Comparison of ENCODE assay signal across 8 mouse cellular contexts in genomic region chr11:69125041-69125851, GRCm38 (mm10). TPM values are rescaled to one million over a fixed set of nuclear protein-coding genes. Genes with fewer than 3 reads are reported as not detected.
DNase-seq lines count a peak whose midpoint lies in the region; ATAC-seq and TF ChIP-seq lines count a peak whose summit lies in the region.

No protein-coding gene starts in this region.

- peak; percentile 86 for DNase-seq in kidney, postnatal 10 days
- DNase-seq in liver, embryonic 13.5 days: peak; percentile 80
- DNase-seq in neural tube, embryonic 10.5 days (ENCODE audit: extremely low spot score, low spot score): peak; percentile 84
- peak; percentile 79 for DNase-seq in stomach, postnatal 0 days (ENCODE audit: low spot score)

- no peak for TF ChIP-seq EP300 in stomach, postnatal 0 days (optimal IDR thresholded peaks at IDR 0.05)

- peak; percentile 21; the same call in 1 of the 2 replicates for ATAC-seq in embryonic facial prominence, embryonic 15.5 days (ENCODE audit: insufficient number of reproducible peaks, low FRiP score, low TSS enrichment, low read depth)
- ATAC-seq in heart, embryonic 14.5 days (ENCODE audit: insufficient number of reproducible peaks, insufficient read depth, low FRiP score, low read depth): peak; percentile 20; the same call in 1 of the 2 replicates
- peak; percentile 47 for ATAC-seq in liver, embryonic 13.5 days (ENCODE audit: low read depth)
- ATAC-seq in stomach, postnatal 0 days (ENCODE audit: low FRiP score, low TSS enrichment): peak; percentile 46

- peak overlapping the region; percentile 52 for H3ac ChIP-seq in C2C12 (ENCODE audit: control insufficient read depth, insufficient read length, low read depth)

- peak overlapping the region; percentile 1; the same call in 1 of the 2 replicates for H3K27ac ChIP-seq in bone marrow, adult 2 months (ENCODE audit: control insufficient read depth, insufficient read depth, low read depth, low read length, poor library complexity)
- peak overlapping the region; percentile 77 for H3K27ac ChIP-seq in embryonic facial prominence, embryonic 15.5 days (replicated peaks)
- peak overlapping the region; percentile 63 to 70 for H3K27ac ChIP-seq in heart, embryonic 14.5 days (replicated peaks in 1 of 2; ENCODE audit: control insufficient read depth in 1 of 2, insufficient read depth in 1 of 2, low read depth in 2 of 2, low read length in 2 of 2)
- peak overlapping the region; percentile 53; the same call in 1 of the 2 replicates for H3K27ac ChIP-seq in liver, embryonic 13.5 days
- H3K27ac ChIP-seq in stomach, postnatal 0 days (replicated peaks): peak overlapping the region; percentile 74

- peaks cover 1% of the 10 kb centered on the region; the same call in 1 of the 2 replicates for H3K4me1 ChIP-seq in bone marrow, adult 2 months (ENCODE audit: control insufficient read depth, insufficient read depth, low read length)
- peaks cover 28% of the 10 kb centered on the region for H3K4me1 ChIP-seq in embryonic facial prominence, embryonic 15.5 days
- peaks cover 10 to 21% of the 10 kb centered on the region in 2 experiments for H3K4me1 ChIP-seq in heart, embryonic 14.5 days (ENCODE audit: control insufficient read depth in 2 of 2, insufficient read depth in 2 of 2, low read length in 2 of 2)
- peaks cover 51% of the 10 kb centered on the region for H3K4me1 ChIP-seq in liver, embryonic 13.5 days (replicated peaks)
- H3K4me1 ChIP-seq in stomach, postnatal 0 days (replicated peaks; ENCODE audit: control insufficient read depth, insufficient read depth): peaks cover under 1% of the 10 kb centered on the region; the same call in 1 of the 2 replicates

- no peaks in the 10 kb centered on the region for H3K36me3 ChIP-seq in C2C12 (ENCODE audit: control insufficient read depth, insufficient read depth)
- no peaks in the 10 kb centered on the region for H3K36me3 ChIP-seq in embryonic facial prominence, embryonic 15.5 days
- no peaks in the 10 kb centered on the region for H3K36me3 ChIP-seq in heart, embryonic 14.5 days (ENCODE audit: control insufficient read depth, insufficient read depth, low read length)
- no peaks in the 10 kb centered on the region for H3K36me3 ChIP-seq in liver, embryonic 13.5 days
- no peaks in the 10 kb centered on the region for H3K36me3 ChIP-seq in stomach, postnatal 0 days (ENCODE audit: control insufficient read depth, insufficient read depth, low read length)

- peak overlapping the region; percentile 75 for H3K4me2 ChIP-seq in embryonic facial prominence, embryonic 15.5 days (replicated peaks)
- peak overlapping the region; percentile 93 for H3K4me2 ChIP-seq in heart, embryonic 14.5 days (ENCODE audit: low read length)
- H3K4me2 ChIP-seq in liver, embryonic 13.5 days: peak overlapping the region; percentile 94
- H3K4me2 ChIP-seq in stomach, postnatal 0 days (replicated peaks; ENCODE audit: low read depth): peak overlapping the region; percentile 65

- TF ChIP-seq CTCF in C2C12 (IDR thresholded peaks at IDR 0.05; ENCODE audit: control insufficient read depth, insufficient read depth, insufficient read length): peak; percentile 32
- peak; percentile 22; the same call in 1 of the 2 replicates for TF ChIP-seq CTCF in bone marrow, adult 2 months (IDR thresholded peaks at IDR 0.05; ENCODE audit: control insufficient read depth, insufficient read depth, low read length)
- peak; percentile 73 for TF ChIP-seq CTCF in stomach, postnatal 0 days (IDR thresholded peaks at IDR 0.05; ENCODE audit: low read depth)

- H3K79me2 ChIP-seq in C2C12 (ENCODE audit: control insufficient read depth, insufficient read depth): no peaks in the 10 kb centered on the region

- WGBS in bone marrow, adult 2 months: under 1% methylated on average over 24 of the region's 24 CpGs
- under 1% methylated on average over 24 of the region's 24 CpGs for WGBS in embryonic facial prominence, embryonic 15.5 days
- WGBS in heart, embryonic 14.5 days: under 1% methylated on average over 24 of the region's 24 CpGs
- WGBS in liver, embryonic 13.5 days (ENCODE audit: insufficient replicate concordance): under 1% methylated on average over 24 of the region's 24 CpGs
- WGBS in stomach, postnatal 0 days: under 1% methylated on average over 24 of the region's 24 CpGs

- peak overlapping the region; percentile 35 for H3K4me3 ChIP-seq in C2C12 (ENCODE audit: insufficient read depth, poor library complexity, severe bottlenecking)
- peak overlapping the region; percentile 69 for H3K4me3 ChIP-seq in bone marrow, adult 2 months (replicated peaks; ENCODE audit: control insufficient read depth, low read depth, low read length)
- H3K4me3 ChIP-seq in embryonic facial prominence, embryonic 15.5 days (replicated peaks): peak overlapping the region; percentile 52
- H3K4me3 ChIP-seq in heart, embryonic 14.5 days (ENCODE audit: control insufficient read depth in 1 of 2, insufficient read depth in 1 of 2, low read depth in 1 of 2, low read length in 2 of 2): peak overlapping the region; percentile 60 to 65
- H3K4me3 ChIP-seq in liver, embryonic 13.5 days (replicated peaks): peak overlapping the region; percentile 72
- peak overlapping the region; percentile 37 for H3K4me3 ChIP-seq in stomach, postnatal 0 days (ENCODE audit: low read depth, low read length)

- no peaks in the 10 kb centered on the region for H3K9me3 ChIP-seq in embryonic facial prominence, embryonic 15.5 days (replicated peaks)
- no peaks in the 10 kb centered on the region for H3K9me3 ChIP-seq in heart, embryonic 14.5 days (ENCODE audit: control insufficient read depth, low read length)
- H3K9me3 ChIP-seq in liver, embryonic 13.5 days (replicated peaks): no peaks in the 10 kb centered on the region
- no peaks in the 10 kb centered on the region for H3K9me3 ChIP-seq in stomach, postnatal 0 days (ENCODE audit: control insufficient read depth, low read length)

- peak overlapping the region; percentile 29 for H3K9ac ChIP-seq in embryonic facial prominence, embryonic 15.5 days
- peak overlapping the region; percentile 68 for H3K9ac ChIP-seq in heart, embryonic 14.5 days (ENCODE audit: low read length)
- H3K9ac ChIP-seq in liver, embryonic 13.5 days: peak overlapping the region; percentile 73
- peak overlapping the region; percentile 35 for H3K9ac ChIP-seq in stomach, postnatal 0 days (ENCODE audit: low read length)

- no peaks in the 10 kb centered on the region for H3K27me3 ChIP-seq in C2C12 (ENCODE audit: control insufficient read depth, insufficient read depth, insufficient read length)
- no peaks in the 10 kb centered on the region; the same call in 1 of the 2 replicates for H3K27me3 ChIP-seq in embryonic facial prominence, embryonic 15.5 days
- no peaks in the 10 kb centered on the region for H3K27me3 ChIP-seq in heart, embryonic 14.5 days (ENCODE audit: control insufficient read depth, insufficient read depth, low read length)
- H3K27me3 ChIP-seq in liver, embryonic 13.5 days: peaks cover 50% of the 10 kb centered on the region
- H3K27me3 ChIP-seq in stomach, postnatal 0 days (ENCODE audit: control insufficient read depth, insufficient read depth, low read length): no peaks in the 10 kb centered on the region

- no peak for TF ChIP-seq POLR2A in bone marrow, adult 2 months (IDR thresholded peaks at IDR 0.05; ENCODE audit: borderline replicate concordance, control insufficient read depth, low read depth, low read length)

- H3K79me3 ChIP-seq in C2C12 (ENCODE audit: low read depth): no peaks in the 10 kb centered on the region

RNA-seq across cellular contexts. Expression of gene Aloxe3, which starts 0.5 kb away (rescaled TPM):
- 0.14 TPM for polyA plus RNA-seq in C2C12 (2012; fragmentation: generic; extraction: Trizol)
- polyA plus RNA-seq in bone marrow, adult 2 months (2011; ENCODE audit: insufficient read depth, insufficient read length, low replicate concordance, missing spikeins): 0.82 TPM in 1 of 2 replicates, not detected in the other
- 7.6 and 8.9 TPM in 2 replicates for polyA plus RNA-seq in embryonic facial prominence, embryonic 15.5 days (2015; fragmentation: Nextera tagmentation; extraction: Ambion mirVana)
- polyA plus RNA-seq in heart, embryonic 14.5 days (2014; fragmentation: Nextera tagmentation; extraction: Ambion mirVana): 0.09 and 0.15 TPM in 2 replicates
- polyA plus RNA-seq in liver, embryonic 13.5 days (2015; fragmentation: Nextera tagmentation; extraction: Ambion mirVana): 0.06 TPM in 1 of 2 replicates, not detected in the other
- 20.2 and 22.5 TPM in 2 replicates for polyA plus RNA-seq in stomach, postnatal 0 days (2015; fragmentation: Nextera tagmentation; extraction: Ambion mirVana)

RNA-seq across cellular contexts. Expression of gene 9130213A22Rik, which starts 2.9 kb away (rescaled TPM):
- 0.21 TPM for polyA plus RNA-seq in C2C12 (2012; fragmentation: generic; extraction: Trizol)
- polyA plus RNA-seq in bone marrow, adult 2 months (2011; ENCODE audit: insufficient read depth, insufficient read length, low replicate concordance, missing spikeins): not detected in 2 replicates
- 0.35 and 0.51 TPM in 2 replicates for polyA plus RNA-seq in embryonic facial prominence, embryonic 15.5 days (2015; fragmentation: Nextera tagmentation; extraction: Ambion mirVana)
- 0.28 and 1.2 TPM in 2 replicates for polyA plus RNA-seq in heart, embryonic 14.5 days (2014; fragmentation: Nextera tagmentation; extraction: Ambion mirVana)
- 0.09 TPM in 1 of 2 replicates, not detected in the other for polyA plus RNA-seq in liver, embryonic 13.5 days (2015; fragmentation: Nextera tagmentation; extraction: Ambion mirVana)
- polyA plus RNA-seq in stomach, postnatal 0 days (2015; fragmentation: Nextera tagmentation; extraction: Ambion mirVana): 0.24 and 0.41 TPM in 2 replicates

RNA-seq across cellular contexts. Expression of gene Hes7, which starts 5.0 kb away (rescaled TPM):
- 0.06 TPM for polyA plus RNA-seq in C2C12 (2012; fragmentation: generic; extraction: Trizol)
- polyA plus RNA-seq in bone marrow, adult 2 months (2011; ENCODE audit: insufficient read depth, insufficient read length, low replicate concordance, missing spikeins): 1.1 TPM in 1 of 2 replicates, not detected in the other
- polyA plus RNA-seq in embryonic facial prominence, embryonic 15.5 days (2015; fragmentation: Nextera tagmentation; extraction: Ambion mirVana): 0.55 and 0.64 TPM in 2 replicates
- 0.43 and 0.47 TPM in 2 replicates for polyA plus RNA-seq in heart, embryonic 14.5 days (2014; fragmentation: Nextera tagmentation; extraction: Ambion mirVana)
- 0.17 and 0.18 TPM in 2 replicates for polyA plus RNA-seq in liver, embryonic 13.5 days (2015; fragmentation: Nextera tagmentation; extraction: Ambion mirVana)
- polyA plus RNA-seq in stomach, postnatal 0 days (2015; fragmentation: Nextera tagmentation; extraction: Ambion mirVana): 0.29 and 0.41 TPM in 2 replicates

RNA-seq across cellular contexts. Expression of gene Per1, which starts 30.2 kb away (rescaled TPM):
- polyA plus RNA-seq in C2C12 (2012; fragmentation: generic; extraction: Trizol): 4.5 TPM
- 28.8 and 46.2 TPM in 2 replicates for polyA plus RNA-seq in bone marrow, adult 2 months (2011; ENCODE audit: insufficient read depth, insufficient read length, low replicate concordance, missing spikeins)
- polyA plus RNA-seq in embryonic facial prominence, embryonic 15.5 days (2015; fragmentation: Nextera tagmentation; extraction: Ambion mirVana): 29.6 and 34.4 TPM in 2 replicates
- polyA plus RNA-seq in heart, embryonic 14.5 days (2014; fragmentation: Nextera tagmentation; extraction: Ambion mirVana): 16.0 and 17.8 TPM in 2 replicates
- 1.9 TPM in 2 replicates for polyA plus RNA-seq in liver, embryonic 13.5 days (2015; fragmentation: Nextera tagmentation; extraction: Ambion mirVana)
- polyA plus RNA-seq in stomach, postnatal 0 days (2015; fragmentation: Nextera tagmentation; extraction: Ambion mirVana): 7.7 and 13.1 TPM in 2 replicates

RNA-seq across cellular contexts. Expression of gene Alox12b, which starts 31.5 kb away (rescaled TPM):
- not detected for polyA plus RNA-seq in C2C12 (2012; fragmentation: generic; extraction: Trizol)
- polyA plus RNA-seq in bone marrow, adult 2 months (2011; ENCODE audit: insufficient read depth, insufficient read length, low replicate concordance, missing spikeins): not detected in 2 replicates
- polyA plus RNA-seq in embryonic facial prominence, embryonic 15.5 days (2015; fragmentation: Nextera tagmentation; extraction: Ambion mirVana): 28.7 and 30.5 TPM in 2 replicates
- polyA plus RNA-seq in heart, embryonic 14.5 days (2014; fragmentation: Nextera tagmentation; extraction: Ambion mirVana): not detected in 2 replicates
- polyA plus RNA-seq in liver, embryonic 13.5 days (2015; fragmentation: Nextera tagmentation; extraction: Ambion mirVana): not detected in 2 replicates
- 80.5 and 91.8 TPM in 2 replicates for polyA plus RNA-seq in stomach, postnatal 0 days (2015; fragmentation: Nextera tagmentation; extraction: Ambion mirVana)

Comparison
In these comparisons a context has a peak if more than half of its experiments do, and no peak if none do; other contexts are left out.
1. Peak in every context shown above with its lines: DNase-seq, ATAC-seq, H3K4me3 ChIP-seq and H3K27ac ChIP-seq.
2. CTCF ChIP-seq: peak in every context shown above with its lines; median percentile 73 in stomach, postnatal 0 days; 32 in C2C12; 22 in bone marrow, adult 2 months.
3. H3K27ac ChIP-seq: peak in every context shown above with its lines; median percentile 77 in embryonic facial prominence, embryonic 15.5 days; 74 in stomach, postnatal 0 days; 66 in heart, embryonic 14.5 days; 53 in liver, embryonic 13.5 days; 1 in bone marrow, adult 2 months.